Mouse (Mus musculus): ENCODE results near the gene Orc6.

DNA sequence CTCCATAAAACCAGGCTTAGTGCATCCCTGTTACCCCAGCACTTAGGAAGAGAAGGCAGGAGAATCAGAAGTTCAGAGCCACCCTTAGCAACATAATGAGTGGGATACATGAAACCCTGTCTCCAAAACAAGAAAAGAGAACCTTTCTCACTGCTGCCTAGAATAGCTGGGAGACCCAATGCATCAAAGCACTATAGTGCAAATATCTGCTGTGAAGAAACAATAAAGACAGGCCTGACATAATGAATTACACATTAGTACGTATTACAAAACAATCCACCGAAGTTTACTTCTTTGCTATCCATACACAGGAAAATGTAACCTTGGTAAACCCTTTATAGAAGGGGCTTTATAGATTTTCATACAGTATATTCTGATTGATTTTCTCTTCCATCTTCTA is 9.1 kb downstream of the Orc6 start:
- TF ChIP-seq CTCF (IDR thresholded peaks at IDR 0.05; ENCODE audit: low read depth) (no peak), EP300 (optimal IDR thresholded peaks at IDR 0.05) (no peak)

All from stomach, postnatal 0 days (tissue).